Mouse (Mus musculus): ENCODE measurements around the gene Trim80.
A peak's percentile ranks its signal among the peaks of the same experiment; 100 is the strongest.
"Not testable (repeated sequence)": the region's sequence is repeated elsewhere in the genome, so short reads cannot be mapped to it uniquely, and the experiment has no call there.

Trim80 gene

GRCm38 (mm10) chr11:115429307-115429706, 11.0 kb upstream of the Trim80 start:
- DNase-seq (ENCODE audit: low spot score) = no peak

- no peak for DNase-seq (ENCODE audit: low spot score)
Measured at GRCm38 (mm10) chr11:115430561-115430960, 9.8 kb upstream of the Trim80 start.

GRCm38 (mm10) chr11:115432814-115433213, 7.5 kb upstream of the Trim80 start:
- DNase-seq (ENCODE audit: low spot score) = no peak

GRCm38 (mm10) chr11:115433342-115433741, 7.0 kb upstream of the Trim80 start:
- DNase-seq (ENCODE audit: low spot score) = no peak

- peak; percentile 72 for DNase-seq (ENCODE audit: low spot score)
Measured at GRCm38 (mm10) chr11:115435596-115436337, 4.6 kb upstream of the Trim80 start.

GRCm38 (mm10) chr11:115437571-115438122, 2.7 kb upstream of the Trim80 start:
- no peak for DNase-seq (ENCODE audit: low spot score)

GRCm38 (mm10) chr11:115439326-115439725, 1.0 kb upstream of the Trim80 start:
- DNase-seq (ENCODE audit: low spot score) = no peak

- DNase-seq (ENCODE audit: low spot score) = no peak
Measured at GRCm38 (mm10) chr11:115441417-115441816, 1.1 kb downstream of the Trim80 start.

GRCm38 (mm10) chr11:115446906-115447305, 6.6 kb downstream of the Trim80 start:
- no peak for DNase-seq (ENCODE audit: low spot score)

- no peak for DNase-seq (ENCODE audit: low spot score)
Measured at GRCm38 (mm10) chr11:115447321-115447885, 7.1 kb downstream of the Trim80 start.

- DNase-seq (ENCODE audit: low spot score) = no peak
Measured at GRCm38 (mm10) chr11:115448075-115448474, 7.7 kb downstream of the Trim80 start.

GRCm38 (mm10) chr11:115448998-115449397, 8.7 kb downstream of the Trim80 start:
- DNase-seq (ENCODE audit: low spot score) = no peak

GRCm38 (mm10) chr11:115450176-115450575, 9.8 kb downstream of the Trim80 start:
- DNase-seq (ENCODE audit: low spot score) = no peak

GRCm38 (mm10) chr11:115451781-115452241, 11.5 kb downstream of the Trim80 start:
- no peak for DNase-seq (ENCODE audit: low spot score)

GRCm38 (mm10) chr11:115452281-115452860, 12.0 kb downstream of the Trim80 start:
- no peak for DNase-seq (ENCODE audit: low spot score)

GRCm38 (mm10) chr11:115453306-115453705, 13.0 kb downstream of the Trim80 start:
- no peak for DNase-seq (ENCODE audit: low spot score)

GRCm38 (mm10) chr11:115454822-115455221, 14.5 kb downstream of the Trim80 start:
- not testable (repeated sequence) for DNase-seq (ENCODE audit: low spot score)

- DNase-seq (ENCODE audit: low spot score) = no peak
Measured at GRCm38 (mm10) chr11:115455619-115456018, 15.3 kb downstream of the Trim80 start.

GRCm38 (mm10) chr11:115456182-115456581, 15.8 kb downstream of the Trim80 start:
- no peak for DNase-seq (ENCODE audit: low spot score)

GRCm38 (mm10) chr11:115457405-115457804, 17.1 kb downstream of the Trim80 start:
- DNase-seq (ENCODE audit: low spot score) = peak; percentile 41

GRCm38 (mm10) chr11:115460976-115461375, 20.6 kb downstream of the Trim80 start:
- no peak for DNase-seq (ENCODE audit: low spot score)

GRCm38 (mm10) chr11:115461846-115462242, 21.5 kb downstream of the Trim80 start:
- DNase-seq (ENCODE audit: low spot score) = no peak
